Mouse (Mus musculus): ENCODE measurements around the gene Npnt.

Npnt gene

DNA sequence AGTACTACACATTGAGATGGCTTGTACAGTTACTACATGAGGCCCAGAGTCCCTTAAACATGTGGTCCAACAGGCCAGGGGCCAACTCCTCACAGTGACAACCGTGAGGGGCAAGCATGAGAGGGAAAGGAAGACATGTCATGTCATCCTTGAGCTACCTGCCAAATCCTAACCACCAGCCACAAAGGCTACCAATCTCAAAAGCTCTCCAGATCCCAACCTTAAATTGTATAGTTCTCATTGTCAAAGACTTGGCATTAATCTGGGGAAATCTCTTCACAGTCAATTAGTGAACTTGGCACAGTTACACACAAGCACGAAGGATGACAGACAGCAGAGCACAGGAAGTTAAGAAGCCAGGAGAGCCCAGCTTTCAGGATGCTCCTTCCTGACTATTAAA, 15.4 kb downstream of the Npnt start:
- DNase-seq: no peak

DNA sequence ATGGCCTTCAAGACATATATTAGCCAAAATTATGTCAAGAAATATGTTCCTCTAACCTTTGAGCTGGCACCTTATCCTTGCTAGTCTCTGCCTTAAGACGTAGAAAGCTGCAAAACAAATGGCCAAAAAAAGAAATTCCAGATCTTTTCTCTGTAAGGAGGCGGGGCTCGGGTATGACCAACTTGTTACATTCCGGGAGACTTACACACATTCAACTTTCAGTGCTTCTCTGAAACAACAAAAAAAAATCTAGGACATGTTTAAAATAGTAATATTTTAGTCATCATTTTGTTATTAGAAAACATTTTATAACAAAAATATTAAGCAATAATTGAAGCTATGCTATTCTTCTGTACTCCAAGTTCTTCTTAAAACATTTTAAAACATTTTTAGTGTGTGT, 18.6 kb downstream of the Npnt start:
- no peak for DNase-seq

DNA sequence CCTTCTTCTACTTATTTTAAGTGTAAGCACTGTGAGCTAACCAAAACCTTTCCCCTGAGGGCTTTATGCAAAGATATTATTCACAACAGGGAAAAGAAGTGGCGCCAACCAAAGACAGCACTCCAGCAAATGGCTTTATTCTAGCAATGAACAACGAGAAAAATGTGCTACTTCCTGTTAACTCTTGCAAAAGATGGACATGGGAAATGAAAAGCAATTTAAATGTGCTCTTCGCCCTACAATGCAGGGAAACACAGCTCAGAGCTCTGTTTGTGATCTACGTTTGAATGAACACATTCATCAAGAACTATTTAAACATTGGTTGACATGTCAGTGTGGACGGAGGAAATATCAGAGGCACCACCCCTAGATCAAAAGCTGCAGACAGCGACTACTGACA, 20.2 kb downstream of the Npnt start:
- DNase-seq: no peak

DNA sequence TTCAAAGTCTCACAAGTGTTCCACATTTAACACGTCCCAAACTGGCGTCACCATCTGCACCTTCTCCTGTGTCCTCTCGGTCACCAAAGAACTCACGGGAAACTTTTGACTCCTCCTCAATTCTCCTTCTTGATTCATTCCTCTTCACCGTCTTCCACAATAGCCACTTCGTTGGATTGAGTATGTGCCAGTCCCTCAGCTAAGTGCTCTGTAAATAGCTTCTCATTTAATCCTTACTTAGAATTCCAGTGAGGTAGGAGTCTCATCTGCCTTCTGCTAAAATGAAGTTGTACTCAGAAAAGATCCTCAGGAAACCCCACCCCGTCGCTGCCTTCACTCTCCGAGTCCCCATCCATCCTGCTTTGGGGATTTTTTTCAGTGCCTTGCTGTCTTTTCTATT, 21.9 kb downstream of the Npnt start:
- no peak for DNase-seq

DNA sequence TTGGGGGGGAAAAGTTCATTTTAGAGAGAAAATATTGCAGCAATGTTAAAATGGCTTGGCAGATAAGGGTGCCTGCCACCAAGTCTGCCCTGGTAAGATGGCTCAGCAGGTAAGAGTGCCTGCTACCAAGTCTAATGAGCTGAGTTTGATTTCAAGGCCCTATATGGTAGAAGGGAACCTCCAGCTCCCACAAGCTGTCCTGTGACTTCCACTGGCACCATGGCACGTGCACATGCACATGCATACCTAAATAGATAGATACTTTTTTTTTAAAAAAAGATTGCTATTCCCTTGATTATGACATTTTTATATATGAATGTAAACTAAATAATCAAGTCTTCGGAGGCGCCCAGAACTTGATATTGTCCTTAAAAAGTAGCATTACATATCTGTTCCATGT, 30.3 kb downstream of the Npnt start:
- DNase-seq: no peak

DNA sequence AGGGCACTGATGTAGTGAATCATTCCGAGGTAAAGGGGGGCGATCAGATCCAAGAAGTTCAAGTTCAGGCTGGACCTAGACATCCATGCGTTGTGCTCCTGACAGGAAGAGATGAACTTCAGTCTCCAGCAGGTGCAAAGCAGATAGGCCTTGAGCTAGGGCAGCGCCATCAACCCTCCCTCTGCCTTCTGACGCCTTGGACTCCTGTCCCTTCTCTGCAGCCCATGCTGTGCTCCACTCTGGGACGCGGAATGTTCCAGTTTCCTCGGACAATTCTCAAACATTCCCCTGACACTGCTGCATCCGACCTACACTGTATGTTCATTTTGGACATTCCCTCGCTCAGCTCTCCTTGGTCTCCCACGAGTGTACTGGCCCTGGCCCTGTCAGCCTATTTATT, 30.9 kb downstream of the Npnt start:
- no peak for DNase-seq

DNA sequence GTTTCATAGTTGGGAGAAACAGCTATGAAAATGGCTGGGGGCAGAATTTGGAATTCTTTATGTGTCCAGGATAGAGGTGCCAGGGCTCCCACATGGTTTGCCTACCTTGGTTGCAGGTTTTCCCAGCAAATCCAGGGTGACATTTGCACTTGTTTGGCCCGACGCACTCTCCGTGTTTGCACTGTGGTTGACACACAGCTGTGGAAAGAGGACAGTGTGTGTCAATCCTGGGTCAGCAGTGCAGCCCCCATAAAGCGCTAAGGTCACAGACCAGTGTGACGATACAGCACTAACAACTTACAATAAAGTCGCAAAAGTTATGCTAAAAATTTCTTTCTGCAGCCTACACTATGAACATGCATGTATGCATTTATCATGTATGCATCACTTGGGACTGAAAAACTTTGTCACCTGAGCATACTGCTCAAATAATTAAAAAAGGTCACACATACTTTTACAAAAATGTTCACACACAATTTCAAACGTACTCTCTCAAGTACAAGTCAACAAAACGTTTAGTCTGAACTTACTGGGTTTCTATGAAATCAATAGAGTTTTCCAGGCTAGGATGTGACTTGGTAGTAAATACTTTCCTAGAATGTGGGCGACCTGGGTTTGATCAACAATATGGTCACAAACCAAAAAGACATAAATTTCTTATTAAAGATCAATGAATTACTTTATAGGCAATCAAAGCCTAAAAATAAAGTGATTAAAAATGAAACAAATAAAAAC, 32.6 kb downstream of the Npnt start:
- no peak for DNase-seq

DNA sequence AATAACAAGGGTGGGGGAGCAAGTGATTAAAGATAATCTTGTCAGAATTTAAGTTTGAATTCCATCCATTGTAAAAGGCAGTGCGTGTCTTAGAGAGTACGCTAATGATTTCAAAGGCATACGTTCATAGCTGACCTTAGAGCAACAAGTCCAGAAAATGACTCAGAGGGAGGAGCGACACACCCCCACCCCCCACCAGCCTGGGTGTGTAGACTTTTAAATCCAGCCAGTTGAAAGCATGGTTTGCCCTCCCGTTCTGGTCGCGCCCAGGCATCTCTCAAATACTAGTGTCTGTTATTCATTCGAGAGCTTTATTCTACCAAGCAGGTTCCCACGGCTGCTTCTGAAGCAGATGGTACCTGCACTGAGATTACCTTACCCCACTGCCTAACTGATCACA, 34.4 kb downstream of the Npnt start:
- DNase-seq: no peak

DNA sequence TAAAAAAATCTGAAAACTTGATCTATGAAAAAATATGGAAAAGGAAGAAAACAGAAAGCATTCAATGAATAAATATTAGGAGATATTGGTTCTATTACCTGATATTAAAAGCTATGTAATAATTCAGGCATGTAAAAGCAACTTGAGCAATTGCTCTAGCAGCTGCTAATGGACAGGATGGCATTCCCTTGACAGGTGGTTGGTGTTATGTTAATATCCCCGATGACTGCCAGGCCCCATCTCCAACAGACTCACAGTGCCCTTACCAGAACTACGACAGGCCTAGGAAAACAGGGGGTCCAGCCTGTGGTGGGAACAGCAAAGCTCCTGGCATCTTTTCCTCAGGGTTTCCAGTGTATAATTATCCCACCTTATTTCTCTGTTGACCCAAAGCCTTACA, 37.7 kb downstream of the Npnt start:
- DNase-seq: no peak

DNA sequence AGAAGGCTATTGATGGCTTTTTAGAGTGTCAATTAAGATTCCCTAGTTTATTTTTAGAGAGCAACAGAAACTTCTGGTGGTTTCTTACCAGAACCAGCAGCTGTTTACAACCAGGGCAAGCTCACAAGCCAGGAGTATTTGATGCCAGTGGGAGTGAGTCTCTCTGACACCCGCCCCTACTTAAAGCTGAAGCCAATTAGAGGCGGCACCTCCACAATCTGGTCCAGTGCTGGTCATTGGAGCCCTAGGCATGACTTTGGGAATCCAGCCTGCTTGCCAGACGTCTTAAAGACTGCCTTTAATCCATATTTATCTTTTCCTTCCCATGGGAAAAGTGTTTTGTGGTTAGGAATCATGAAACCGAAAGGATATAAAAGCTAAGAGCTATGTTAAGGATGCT, 38.4 kb downstream of the Npnt start:
- peak; percentile 24 to 49 for DNase-seq

DNA sequence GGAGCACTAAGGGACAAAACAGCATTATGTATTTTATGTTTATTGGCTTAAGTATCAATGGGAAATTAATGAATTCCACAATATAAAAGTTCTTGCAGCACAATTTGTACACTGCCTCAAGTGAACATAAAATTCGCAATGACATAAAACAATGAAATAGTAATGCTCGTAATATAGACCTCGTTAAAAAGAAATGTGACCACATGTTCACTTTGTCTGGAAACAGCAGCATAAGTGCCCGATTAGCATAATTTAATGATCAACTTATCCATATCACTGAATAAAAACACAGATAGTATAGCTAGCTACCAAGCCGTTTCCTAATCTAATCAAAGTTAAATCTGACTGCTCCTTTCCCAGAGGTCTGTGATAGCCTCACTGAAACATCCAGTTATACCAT, 39.4 kb downstream of the Npnt start:
- DNase-seq: no peak

DNA sequence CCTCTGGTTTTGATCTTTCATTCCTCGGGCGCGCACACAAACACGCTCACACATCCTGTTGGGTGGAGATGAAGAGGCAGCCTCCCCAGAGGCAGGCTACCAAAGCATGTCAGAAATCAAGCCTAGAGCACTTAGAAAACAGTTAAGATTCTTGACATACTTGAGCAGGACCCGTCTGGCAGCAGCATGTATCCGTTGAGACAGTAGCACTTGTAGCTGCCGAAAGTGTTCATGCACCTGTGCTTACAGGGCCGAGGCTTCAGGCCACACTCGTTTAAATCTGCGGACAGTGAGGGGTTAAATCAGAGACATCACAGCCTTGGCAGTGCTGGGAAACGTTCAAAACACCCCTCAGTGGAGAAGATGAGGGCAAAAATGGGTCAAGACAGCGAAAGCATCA, 40.4 kb downstream of the Npnt start:
- no peak for DNase-seq

DNA sequence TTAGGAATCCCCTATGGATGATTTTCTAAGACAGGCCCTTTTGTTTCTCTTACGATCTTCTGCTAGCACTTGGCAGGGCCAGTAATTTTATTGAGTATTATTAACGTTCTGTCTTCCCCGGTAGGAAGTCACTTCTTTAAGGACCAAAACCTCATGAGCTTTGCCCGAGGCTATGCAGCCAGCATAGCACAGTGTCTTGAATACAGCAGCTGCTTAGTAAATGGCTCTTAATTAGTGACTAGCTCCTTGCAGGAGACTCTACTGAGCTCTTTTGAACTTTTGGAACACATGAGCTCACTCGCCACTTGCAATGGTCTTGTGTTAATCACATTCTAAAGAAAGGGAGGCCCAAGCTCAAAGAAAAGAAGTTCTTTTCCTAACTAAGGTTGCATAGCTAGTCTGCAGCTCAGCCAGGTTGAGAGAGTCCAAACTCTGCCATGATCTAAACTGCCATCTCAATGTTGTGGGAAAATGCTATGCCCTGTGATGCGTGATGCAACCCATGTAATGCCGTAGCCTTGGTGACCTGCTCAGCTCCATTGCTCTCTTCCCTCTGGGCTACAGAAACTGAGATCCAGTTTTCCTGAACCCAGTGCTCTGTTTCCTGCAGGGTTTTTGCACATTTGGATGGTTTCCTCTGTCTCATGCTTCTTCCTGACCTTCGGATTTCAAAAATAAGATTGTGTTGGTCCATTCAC, 42.4 kb downstream of the Npnt start:
- no peak for DNase-seq

DNA sequence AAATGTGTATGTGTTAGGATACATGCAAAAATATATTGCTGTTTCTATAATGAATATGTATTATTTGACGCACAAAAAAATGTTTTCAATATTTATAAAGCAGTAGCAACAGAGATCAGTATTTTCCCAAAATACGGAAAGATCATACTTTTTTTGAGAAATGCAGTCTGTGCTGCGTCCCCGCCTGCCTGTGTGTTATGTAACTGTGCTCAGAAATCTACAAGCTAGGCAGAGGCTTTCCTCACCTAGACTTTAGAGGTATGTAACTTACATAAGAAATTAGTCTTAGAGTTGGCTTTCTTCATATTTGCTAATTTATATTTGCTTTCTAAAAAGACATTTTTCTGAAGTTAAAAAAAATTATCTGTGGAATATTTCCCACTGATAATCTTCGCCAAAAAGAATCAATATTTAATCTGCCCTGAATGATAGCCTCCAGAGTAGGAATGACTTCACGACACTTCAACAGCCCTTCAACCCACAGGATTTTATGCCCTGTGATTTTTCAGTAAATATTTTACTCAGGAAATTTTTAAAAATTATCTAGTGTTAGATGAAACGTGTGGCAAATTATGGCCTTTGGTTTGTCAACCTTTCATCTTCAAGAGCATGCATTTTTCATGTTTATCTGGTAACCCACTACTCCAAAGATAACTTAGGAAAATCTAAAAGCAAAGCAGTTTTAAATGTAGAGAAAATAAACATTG, 44.7 kb downstream of the Npnt start:
- DNase-seq: no peak

DNA sequence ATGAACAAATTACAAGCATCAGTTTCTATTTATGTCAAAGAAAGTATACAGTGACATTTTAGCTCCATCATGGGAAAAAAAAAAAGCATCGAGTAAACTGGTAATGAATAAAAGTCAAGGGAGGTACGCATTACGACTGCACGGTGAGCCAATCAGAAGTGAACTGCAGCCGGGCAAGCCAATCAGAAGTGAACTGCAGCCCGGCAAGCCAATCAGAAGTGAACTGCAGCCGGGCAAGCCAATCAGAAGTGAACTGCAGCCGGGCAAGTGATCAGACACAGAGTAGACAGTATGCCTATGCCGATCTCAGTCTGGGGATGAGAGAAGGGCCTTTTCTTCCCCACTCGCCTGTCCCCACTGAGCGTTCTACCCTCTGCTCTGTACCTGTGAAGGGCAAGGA, 46.7 kb downstream of the Npnt start:
- DNase-seq: no peak

DNA sequence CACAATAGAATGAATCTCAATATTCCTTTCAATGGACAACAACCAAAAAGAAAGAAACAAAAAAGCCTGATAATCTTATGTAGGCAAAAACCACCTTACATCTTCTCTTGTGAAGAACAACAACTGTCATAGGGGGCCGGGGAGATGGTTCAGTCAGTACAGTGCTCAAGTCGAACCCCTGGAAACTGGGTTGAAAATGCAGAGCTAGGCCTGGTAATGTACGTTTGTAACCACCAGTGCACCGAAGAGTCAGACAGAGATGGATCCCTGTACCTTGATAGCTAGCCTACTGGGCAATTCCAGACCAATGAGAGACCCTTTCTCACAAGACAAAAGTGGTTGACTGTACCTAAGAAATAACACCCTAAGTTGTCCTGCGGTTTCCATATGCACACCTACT, 47.2 kb downstream of the Npnt start:
- no peak for DNase-seq

DNA sequence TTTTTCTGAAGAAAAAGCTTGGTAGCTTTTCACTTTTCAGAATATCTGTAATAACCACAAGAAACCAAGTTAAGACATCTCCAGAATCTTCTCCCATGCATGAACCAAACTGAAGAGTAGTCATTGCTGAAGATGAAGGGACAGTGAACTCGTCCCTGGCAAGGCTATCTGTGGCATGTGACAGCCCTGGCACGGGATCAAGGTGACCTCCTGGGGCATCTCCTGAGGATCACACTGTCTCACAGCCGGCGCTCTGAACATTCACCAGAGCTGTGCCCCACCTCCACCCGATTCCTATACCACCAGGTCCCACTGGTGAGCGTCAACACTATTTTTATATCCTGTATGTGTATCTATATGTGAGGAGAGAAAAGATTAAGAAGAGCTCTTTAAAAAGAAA, 47.9 kb downstream of the Npnt start:
- peak; percentile 35 to 38 for DNase-seq

DNA sequence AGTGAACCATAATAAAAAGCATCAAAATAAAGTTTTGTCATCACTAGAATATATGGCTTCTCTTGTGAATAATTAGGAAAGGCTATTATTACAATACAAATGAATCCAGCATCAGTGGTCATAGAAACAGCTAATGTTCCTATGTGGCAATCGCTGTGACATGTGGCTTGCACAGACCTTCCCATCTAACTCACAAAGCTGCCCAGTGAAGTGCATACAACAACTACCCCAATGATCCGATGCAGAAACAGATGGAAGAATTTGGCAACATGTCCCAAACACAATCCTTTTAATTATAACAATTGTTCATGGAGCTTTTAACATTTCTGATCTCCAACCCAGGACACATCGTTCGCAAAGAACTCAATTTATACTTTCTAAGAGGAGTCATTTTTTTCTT, 52.2 kb downstream of the Npnt start:
- DNase-seq: no peak

DNA sequence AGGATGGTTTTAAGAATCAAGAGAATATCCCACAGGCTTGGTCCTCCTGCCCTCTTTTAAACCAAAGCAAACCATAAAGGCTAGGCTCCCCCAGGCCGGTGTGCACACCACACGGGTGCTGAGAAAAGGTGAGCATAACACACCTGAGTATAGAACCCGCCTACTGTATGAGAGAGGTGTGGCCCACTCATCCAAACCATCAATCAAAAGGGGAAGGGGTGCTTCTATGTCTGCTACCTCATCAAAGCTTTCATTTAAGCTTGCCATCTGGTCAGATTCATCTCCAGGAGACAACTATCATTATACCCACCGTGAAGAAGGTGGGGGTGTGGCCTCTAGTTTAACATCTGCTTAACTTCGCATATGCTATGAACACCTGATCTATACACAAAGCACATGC, 52.7 kb downstream of the Npnt start:
- no peak for DNase-seq

DNA sequence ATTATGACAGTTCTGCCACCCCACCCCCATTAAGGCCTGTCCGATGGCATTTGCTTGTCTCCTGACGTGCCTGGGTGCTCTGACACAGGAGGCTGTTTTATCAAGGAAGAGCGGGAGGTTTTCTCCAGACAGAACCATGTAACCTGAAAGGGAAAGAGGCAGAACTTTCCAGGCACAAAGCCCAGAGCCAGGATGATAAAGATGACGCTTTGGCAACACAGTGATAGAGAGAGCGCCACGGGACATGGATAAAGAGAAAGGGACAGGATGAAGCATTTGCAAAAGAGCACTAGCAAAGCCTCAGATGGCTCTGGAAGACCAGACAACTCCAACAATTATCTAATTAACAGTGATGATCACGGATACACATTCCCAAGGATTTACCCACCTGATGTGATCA, 56.0 kb downstream of the Npnt start:
- DNase-seq: no peak

DNA sequence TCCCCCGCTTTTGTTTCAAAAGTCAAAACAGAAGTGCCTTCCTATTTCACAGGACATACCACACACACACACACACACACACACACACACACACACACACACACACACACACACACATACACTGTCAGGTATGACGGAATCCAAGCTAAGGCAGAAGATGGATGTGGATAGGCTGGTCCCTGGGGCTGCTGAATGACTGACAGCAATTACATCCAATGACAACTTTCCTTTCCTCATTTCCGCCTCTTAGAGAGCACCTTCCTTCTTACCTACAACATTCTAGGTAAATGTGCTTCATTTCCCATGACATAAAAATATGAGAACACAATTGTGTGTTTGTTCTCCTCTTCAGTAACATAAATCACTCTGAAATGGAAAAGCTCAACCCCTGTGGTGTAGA, 56.4 kb downstream of the Npnt start:
- no peak for DNase-seq

DNA sequence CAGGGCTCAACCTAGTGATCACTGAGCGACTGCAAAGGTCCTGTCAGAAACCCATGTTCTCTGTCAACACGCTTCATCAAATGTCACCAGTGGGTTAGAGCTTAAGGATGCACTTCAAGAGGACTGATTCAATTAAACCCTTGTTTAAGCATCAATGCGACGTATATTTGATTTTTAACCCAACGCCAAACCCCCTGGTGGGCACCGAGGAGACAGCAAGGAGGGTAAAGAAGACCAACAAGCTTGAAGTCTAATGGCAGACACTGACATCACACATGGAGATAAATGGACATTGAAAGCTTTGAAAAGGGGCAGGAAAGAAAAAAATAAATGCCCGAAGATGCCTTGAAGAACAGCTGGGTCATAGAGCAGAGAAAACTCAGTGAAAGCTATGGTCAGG, 57.0 kb downstream of the Npnt start:
- no peak for DNase-seq

DNA sequence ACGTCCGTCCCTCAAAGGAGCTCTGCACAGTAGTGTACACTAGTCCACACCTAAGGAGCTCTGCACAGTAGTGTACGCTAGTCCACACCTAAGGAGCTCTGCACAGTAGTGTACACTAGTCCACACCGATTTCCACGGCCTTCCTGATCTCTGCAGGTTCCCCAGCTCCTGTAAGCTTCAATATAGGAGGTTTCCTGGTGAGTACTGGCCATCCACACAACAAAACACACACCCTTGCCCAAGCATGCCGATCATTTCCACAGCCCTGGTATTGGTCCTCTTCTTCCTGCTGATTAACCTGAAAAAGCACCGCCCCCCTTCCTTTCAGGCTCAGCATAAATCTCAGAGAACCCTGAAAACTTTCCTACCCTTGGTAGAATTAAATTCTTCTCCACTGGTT, 57.6 kb downstream of the Npnt start:
- DNase-seq: no peak
